Mouse (Mus musculus) layer of hippocampus, postnatal 10 days (tissue): ENCODE data around the gene Skida1. TPM values are rescaled to one million over a fixed set of nuclear protein-coding genes. Genes with fewer than 3 reads are reported as not detected.

Source experiments
- DNase-seq, 2 experiments: peaks; one replicate each; pipeline ENCODE4 v3.0.0; 2021; ENCODE audit warnings: low spot score in 2 of 2
- total RNA-seq, 2 experiments: library from RNA; stranded (reverse); gene quantifications; 2 replicates each; pipeline ENCODE4 v1.2.3; 2021

Gene Skida1
- total RNA-seq, 2 experiments from 2014 or later: 12.7 to 14.8 TPM

DNA sequence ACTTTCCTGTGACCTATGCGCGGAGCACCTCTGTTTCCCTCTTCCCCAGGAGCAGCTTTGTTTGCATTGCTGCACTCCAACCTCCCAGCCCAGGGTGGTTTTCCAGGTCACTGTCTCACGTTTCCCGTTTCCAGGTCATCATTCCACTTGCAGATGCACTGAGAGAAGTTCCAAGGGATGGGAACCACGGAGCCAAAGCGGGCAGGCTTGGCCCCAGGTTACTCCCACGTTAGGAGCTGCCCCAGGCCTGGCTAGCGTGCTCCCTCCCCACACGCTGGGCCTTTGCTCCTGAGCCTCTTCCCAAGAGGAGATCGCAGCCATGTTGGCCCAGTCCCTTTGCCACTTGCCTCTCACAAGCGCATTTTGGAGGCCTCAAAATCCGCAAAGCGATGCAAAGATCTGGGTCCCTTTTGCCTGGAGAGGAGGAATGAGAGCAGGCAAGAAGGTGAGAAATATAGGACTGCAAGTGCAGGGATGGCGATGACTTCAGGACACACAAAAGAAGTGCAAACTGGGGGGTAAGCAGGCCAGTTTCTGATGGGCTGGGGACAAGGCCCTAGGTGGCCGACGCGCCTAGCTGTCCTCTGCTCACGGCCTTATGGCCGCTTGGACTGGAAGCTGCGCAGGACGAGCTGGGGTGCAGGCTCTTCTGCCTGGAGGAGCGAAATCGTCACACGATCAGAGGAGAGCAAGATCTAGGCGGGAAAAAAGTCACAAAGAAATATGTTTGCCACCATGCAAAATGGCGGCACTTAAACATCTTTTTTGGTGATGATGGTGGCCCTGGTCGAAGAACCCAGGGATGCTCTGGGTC is 8.3 kb downstream of the Skida1 start:
- peak; percentile 41 to 46 for DNase-seq

DNA sequence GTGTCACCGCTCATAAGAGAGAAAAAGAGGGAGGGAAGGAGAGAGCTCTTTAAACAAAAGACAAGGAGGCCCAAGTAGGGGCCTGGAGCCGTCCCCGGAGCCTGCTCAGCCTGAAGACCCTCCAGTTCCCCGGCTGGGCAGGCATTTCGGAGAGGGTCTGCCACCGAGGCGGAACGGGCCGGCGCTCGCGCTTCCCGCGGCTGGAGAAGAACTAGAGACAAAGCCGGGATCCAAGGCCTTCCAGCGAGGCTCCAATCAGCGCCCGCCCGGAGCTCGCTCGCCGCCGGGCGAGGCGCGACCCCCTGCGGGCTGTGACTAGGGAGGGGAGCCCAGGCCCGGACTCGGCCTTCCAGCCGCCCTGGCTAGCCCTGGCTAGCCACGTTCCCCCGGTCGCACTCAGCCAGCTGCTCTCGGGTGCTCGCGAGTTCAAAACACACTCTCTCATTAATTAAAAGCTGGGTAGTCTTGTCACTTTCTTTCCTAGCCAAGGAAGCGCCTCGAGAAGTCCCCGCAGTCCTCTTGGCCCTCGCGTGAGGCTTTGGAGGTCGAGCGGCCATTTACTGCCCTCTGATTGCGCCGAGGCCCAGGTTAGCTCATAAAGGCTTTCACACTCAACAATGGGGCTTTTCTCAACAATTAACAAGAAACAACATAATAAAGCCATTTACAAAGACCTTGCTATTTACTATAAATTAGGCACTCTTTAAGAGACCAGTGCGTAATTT is 9.1 kb downstream of the Skida1 start:
- DNase-seq: peak; percentile 58 to 72

DNA sequence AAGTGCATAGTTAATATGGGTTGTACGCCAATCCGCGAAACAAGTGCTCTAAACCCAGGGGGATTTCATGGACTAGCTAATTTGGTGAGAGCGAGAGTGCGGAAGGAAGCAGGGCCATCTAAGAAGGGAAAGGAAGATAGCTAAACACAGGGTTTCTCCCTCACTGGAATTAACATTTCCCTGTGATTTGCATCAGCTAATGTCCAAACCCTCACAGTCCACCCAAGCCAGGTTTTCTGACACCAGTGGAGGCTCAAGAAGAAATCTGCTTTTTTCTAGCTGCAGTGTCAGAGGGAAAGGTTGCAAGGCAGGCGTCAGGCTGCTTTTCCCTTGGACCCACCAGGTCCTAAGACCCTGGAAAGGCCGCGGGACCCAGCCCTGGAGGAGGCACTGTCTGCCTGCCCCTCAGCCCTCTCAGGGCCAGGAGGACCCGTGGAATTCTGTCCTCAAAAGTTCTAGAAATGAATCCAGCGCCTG is 9.9 kb downstream of the Skida1 start:
- DNase-seq: peak in 1 of 2 experiments; percentile 35

DNA sequence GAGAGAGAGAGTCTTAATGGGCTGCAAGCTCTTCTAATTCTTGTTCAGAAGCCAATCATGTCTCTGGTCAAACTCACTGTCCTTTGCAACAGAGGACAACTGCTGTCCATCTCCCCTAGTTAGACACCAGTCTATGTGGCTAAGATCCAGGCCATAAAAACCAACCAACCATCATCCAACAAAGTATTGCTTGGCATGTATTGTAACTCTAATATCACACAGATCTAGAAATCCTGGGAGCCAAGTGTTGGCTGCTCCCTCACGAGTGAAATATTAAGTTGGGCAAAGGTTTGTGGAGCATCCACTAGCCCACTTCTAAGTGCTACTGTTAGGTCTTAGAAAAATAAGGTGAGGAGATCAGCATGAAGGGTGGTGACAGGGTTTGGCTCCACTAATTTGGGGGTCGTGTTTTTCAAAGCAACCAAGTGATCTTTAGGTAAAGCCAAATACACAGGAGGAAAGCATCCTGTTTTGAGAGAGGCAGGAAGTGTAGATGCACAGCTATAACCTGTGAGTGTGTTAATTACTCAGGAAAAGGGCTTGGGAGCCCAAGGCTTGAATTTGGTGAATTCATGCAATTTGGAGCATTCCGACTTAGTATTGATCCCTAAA is 10.6 kb downstream of the Skida1 start:
- DNase-seq: no peak

DNA sequence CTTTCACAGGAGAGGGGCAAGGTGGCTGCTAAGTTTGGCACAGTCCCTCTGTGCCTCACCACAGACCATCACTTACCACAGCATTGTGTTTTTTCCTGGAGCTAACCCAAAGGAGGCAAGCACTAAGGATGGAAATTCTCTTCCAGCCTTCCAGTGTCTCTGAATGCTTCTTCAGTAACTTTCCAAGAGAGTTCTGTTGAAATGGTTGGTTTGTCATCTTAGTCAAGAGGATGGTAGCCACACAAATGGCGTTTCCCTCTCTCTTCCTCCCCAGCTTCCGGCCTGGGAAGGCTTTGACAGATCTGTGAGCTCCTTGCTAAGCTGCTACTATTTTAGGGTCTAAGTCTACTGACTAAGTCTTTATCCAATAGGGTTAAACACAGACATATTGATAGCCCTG is 11.4 kb downstream of the Skida1 start, which contains the start of gene A930004D18Rik:
Gene A930004D18Rik (minus strand): TSS at position 247 of the 400 bp plus-strand sequence.
- no peak for DNase-seq

DNA sequence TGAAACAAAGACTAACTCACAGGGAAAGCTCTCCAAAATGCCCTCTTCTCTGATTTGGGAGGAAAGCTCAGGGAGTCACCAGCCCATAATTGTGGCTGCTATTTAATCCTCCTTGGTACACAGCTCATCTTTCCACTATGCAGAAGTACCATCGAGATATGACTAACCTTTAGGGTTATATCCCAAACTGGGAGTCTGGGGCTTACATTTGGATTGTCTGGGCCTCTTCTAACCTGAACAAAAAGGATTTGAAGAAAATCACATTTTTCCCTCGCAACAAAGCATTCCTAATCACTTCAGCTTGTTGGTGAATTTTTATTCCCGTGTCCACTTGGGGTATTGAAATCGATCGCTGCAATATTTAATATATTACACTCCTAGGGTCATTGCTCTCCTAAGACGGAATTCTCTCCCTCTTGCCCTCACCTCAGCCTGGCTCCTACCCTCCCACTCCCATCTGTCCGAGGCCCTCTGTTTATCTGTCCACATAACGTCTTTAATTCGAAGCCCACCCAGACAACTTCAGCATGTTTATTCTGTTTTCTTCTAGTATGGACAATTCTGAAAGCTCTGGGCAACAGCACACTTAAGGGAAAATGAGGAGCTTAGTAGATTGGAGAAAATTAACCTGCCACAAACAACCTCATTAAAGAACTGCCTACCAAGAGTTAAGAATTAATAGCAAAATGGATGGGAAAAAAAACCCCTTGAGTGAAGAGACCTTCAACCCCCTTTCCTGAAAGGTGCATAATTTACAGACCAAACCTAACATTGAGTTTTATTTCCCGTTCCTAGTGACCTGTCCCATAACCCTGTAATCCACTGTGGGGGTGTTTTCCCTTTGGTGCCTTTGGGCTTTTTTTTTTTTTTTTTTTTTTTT is 14.2 kb downstream of the Skida1 start:
- DNase-seq: no peak

DNA sequence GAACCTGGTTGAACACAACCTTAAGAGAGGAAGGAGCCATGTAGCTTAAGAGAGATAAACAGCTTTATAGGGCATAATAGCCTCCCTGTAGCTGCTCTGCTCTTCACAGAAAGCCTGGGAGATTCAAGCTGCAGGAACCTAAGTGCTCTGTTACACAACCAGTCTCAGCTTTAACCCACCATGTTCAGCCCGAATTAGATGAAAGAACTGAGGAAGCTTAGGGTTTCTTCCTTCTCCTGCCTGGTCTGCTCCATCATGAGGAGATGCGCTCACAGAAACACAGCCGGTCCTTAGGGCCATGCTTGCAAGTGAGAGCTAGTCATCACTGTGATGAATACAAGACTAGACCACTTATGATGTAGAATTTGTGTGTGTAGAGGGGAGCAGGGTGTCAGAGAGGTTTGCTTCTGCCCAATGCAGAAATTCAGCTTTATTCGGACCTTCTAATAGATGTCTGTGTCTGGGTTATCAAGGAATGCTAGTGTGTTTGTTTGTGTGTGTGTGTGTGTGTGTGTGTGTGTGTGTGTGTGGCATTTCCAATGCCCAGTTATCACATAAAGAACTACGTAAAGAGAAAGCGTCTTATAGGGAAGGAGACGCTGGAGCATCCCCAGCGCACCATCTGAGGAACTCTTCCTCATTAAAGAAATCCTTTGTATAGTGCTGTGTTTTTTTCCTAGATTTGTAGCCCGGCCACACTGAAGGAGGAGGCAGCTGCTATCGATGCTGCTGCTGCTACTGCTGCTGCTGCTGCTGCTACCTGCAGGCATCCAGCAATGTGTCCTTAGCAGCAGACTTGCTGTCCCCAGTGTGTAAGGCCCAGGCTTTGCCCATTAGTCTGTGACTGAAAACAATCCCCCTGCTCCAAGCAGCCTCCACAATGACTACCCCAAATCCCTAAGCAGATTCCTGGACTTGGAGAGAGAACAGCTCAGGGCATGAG is 15.4 kb downstream of the Skida1 start:
- DNase-seq: peak in 1 of 2 experiments; percentile 31

DNA sequence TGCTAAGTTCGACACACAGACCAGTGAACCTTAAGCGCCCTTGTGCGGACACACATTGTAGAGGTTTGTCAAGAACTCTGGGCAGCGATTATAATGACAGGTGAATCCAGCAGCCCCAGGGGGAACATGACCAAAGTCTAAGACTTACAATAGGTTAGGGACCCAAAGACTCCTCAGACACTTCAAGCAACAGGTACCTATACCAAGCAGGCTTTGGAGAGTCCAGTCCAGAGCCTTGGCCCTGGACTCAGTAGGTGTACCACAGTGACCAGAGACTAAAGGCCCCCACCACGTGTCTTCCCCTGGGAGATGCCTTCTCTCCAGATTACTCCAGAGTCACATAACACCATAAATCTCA is 16.3 kb downstream of the Skida1 start:
- DNase-seq: peak; percentile 19 to 28

DNA sequence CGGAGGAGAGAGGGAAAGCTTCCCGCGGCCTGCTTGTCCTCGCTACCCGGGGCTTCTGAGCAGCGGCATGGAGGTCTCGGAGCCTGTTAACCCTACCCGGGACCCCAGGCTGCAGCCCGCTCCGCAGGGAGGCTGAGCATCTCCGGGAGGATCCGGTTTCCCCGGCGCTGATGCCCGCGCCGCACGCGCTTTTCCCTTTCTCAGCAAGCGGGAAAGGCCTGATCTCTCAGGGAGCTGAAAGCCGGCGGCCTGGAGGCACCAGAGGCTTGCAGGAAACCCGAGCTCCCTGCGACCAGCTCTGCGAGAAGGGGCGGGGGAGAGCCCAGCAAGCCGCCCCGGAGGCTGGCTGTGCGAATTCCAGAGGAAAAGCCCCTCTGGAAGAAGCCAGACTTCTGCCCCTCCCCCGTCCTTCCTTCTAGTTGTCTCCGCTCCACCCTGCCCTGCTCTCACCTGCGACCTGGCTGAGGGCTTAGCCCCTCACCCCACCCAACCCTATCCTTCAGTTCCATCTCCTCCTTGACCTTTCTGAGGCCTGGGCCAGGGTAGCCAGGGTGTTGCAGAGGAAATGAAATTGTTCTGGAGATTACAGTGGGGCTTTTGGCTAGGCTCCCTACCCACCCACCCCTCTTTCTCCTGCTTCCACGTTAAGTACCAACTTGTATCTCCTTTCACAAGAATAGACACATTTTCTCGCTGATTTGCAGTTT is 16.9 kb downstream of the Skida1 start:
- DNase-seq: peak; percentile 69 to 73

DNA sequence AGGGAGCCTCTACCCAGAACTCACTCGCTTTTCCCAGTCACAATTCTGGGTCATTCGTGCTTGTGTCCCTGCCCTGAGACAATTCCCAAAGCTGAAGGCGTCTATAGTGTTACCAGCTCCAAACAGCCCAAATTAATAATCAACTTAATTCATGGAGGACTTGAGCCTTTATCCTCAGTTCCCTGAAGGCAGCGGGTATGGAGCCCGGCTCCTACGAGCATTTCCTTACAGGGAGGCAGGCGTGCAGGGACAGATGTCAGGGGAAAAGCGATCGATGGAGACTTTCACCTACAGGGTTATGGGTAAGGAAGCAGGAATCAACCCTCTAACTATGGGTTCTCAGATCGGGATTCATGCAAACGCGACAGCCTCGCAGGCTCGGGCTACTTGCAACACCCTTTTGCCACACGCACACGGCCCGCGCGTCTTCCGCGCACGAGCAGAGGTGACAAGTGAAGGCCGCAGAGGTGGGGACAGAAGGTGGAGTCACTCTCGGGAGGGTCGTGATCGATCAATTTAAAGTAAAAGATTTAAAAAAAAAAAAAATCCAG is 17.5 kb downstream of the Skida1 start:
- peak; percentile 59 to 68 for DNase-seq

DNA sequence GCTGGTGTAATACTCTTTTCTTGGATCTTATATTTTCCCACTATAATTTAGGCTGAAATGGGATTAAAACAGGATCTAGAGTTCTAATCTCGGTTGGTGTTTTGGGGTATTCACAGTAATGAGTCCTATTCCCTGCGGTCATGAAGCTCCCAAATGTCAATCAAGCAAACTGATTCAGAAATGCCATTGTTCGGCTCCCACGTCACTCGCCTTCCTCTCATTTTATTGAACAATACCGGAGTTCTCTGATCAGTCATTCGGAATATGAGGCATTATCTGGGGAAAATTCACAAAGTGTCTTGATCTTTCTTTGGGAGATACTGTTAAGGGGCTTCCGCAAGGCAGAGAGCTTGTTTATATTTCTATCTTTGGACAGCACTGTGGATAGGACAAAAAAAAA is 18.3 kb downstream of the Skida1 start:
- peak in 1 of 2 experiments; percentile 19 for DNase-seq

DNA sequence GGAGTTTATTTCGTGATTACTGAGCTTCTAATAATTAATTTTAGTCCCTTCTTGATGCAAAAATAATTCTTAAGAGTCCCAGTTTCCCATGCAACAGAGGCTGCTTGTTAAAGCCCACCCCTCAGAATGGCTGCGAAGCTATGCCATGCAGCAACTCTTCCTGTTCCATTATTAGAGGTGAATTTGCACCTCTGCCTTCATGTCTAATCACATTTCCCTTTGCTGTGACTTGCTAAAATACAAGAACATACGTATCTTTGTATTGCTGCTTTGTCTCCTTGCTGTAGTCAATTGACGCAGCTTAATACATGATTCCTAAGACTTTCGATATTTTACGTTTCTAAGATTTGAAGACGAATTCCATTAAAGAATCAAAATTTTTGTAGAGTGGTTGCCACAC is 19.2 kb downstream of the Skida1 start:
- no peak for DNase-seq

DNA sequence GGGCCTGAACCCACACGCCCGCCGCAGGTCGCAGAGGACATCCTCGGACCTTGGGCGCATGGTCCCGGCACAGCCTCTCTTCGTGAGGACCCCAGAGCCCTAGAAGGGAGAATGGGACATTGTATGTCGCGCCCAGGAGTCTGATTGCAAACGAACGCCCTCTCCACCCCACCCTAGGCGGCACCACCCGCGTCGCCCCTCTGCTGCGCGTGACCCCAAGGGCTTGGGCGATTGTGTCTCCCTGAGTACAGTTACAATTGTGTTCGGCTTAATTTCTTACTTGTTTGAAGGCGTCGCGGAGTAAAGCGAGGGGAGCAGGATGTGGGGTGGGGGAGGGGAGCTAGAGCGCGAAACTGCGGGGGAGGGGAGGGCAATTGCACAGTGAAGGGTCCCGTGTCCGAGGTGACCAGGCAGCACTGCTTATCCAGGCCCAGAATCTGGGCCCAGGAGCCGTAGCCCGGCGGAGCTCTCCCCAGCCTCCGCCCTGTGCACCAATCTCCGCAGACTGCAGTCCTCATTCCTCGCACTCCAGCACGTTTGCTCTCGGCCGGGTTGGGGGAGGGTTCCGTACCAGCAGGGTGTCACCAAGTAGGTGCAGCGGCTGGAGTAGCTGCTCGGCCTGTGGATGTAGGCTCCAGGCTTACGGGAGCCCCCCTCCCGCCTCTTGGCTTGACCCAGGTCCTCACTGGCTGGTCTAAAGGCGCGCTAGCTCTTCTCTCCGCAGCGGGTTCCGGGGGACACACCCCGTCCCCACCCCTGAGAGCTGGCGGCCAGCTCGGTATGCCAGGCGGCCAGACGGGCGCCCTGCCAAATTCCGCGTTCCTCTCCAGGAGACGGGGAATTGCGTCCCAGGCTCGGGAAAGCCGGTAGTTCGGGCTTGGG is 20.5 kb downstream of the Skida1 start:
- DNase-seq: peak; percentile 87 to 90

DNA sequence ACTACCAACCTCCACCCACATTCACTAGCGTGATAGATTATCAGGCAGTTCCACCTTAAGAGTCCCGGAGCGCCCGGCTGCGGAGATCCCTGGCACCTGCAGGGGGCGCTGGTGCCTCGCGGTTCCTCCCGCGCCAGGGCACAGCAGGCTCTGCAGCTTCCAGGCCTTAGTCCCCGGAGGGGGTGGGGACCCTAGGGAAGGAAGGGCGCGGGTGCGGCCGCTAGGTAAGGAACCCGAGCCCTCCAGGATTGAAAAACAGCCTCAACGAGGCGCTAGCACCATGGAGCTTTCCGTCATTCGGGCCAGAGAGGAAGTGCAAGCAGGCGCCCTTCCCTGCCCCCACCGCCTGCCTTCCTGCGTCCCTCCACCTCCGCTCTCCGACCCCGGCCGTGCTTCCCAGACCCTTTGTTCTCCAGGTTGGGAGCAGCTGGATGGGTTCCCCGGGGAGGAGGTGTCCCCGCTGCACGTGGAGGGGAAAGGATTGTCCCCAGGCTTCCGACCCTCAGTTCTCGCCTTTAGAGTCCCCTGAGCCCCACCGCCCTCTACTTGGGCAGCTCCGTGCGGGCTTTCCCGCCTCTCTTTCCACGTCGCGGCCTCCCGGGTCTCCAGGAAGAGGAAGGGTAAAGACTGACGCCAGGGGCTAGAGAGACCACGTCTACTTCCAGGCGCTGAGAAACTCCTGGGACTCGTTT is 21.3 kb downstream of the Skida1 start:
- DNase-seq: peak; percentile 98

DNA sequence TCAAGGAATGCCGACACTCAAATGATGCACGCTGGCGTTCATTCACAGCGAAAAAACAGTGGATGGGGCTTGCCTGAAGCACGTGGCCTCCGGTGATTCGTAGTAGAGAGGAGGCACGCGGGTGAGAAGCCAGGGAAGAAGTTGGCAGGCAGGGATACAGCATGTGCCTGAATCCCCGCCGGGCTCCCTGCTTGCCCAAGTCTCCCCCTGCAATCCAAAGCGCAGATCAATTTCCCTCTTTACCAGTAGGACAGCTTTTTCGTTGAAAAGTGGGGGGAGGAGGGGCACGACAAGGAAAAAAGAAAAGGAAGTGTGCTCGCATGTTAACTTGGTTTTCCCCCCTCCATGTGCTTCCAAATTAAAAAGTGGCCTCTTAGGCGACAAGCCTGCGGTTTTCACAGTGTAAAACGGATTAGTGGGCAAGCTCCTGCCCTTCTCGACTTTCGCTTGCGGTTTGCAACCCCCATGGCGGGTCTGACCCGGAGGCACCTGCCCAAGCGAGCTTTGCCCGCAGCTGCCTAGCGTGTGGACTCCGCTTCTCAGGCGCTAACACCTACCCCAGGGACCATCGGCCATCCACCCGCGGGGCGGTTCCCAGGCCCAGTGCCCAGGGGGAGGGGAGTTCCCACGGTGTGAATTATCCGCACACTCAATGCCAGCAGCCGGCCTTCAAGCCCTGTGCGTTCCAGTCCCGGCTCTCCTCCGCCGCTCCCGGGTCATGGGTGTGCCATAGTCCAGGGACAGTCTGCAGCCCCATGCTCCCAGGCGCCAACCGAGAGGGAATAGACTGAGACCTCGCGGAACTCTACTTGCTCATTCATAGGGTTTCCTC is 22.5 kb downstream of the Skida1 start:
- DNase-seq: peak; percentile 52 to 68

DNA sequence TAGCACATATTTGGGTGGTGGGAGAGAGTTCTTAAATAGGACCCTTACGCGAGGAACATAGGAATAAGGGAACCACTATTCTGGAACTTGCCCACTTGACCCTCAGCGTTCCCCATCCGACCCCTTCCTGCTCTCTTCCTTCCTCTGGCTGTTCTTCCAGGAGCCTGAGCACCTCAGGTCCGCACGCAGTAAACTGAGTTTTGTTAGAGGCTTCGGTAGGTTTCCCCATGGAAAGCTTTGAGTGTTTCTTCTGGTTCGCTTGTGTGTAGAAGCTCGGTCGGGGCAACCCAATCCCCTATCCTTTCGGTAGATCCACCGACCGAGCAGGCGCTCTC is 23.1 kb downstream of the Skida1 start:
- no peak for DNase-seq
